Mouse (Mus musculus) embryonic facial prominence, embryonic 13.5 days (tissue): Measurements from ENCODE around the gene Gmppa. TPM values are rescaled to one million over a fixed set of nuclear protein-coding genes. Genes with fewer than 3 reads are reported as not detected.

Source experiments
- ATAC-seq: fragments of 200-750 bp; cut with Nextera tagmentation; 2 replicates; pipeline ENCODE4 v1.8.0; 2017; ENCODE audit warnings: low read depth; ENCODE audit not compliant: insufficient number of reproducible peaks, insufficient read depth, low FRiP score, low TSS enrichment
- H3K27ac ChIP-seq: fragments of 300-500 bp; sonication (generic); 2 replicates; pipeline ENCODE4 v1.5.1; 2015; ENCODE audit warnings: moderate library complexity, mild to moderate bottlenecking, inconsistent platforms
- H3K27me3 ChIP-seq: fragments of 300-500 bp; sonication (generic); 2 replicates; pipeline ENCODE4 v1.6.1; 2015; ENCODE audit warnings: mild to moderate bottlenecking, inconsistent platforms
- H3K36me3 ChIP-seq: fragments of 300-500 bp; sonication (generic); 2 replicates; pipeline ENCODE4 v1.6.1; 2015; ENCODE audit warnings: mild to moderate bottlenecking, inconsistent platforms
- H3K4me1 ChIP-seq: fragments of 300-500 bp; sonication (generic); 2 replicates; pipeline ENCODE4 v1.6.1; 2015; ENCODE audit warnings: inconsistent platforms
- H3K4me2 ChIP-seq: fragments of 300-500 bp; sonication (generic); 2 replicates; pipeline ENCODE4 v1.6.1; 2015; ENCODE audit warnings: moderate library complexity, mild to moderate bottlenecking, inconsistent platforms
- H3K4me3 ChIP-seq: fragments of 300-500 bp; sonication (generic); 2 replicates; pipeline ENCODE4 v1.5.1; 2015; ENCODE audit warnings: mild to moderate bottlenecking, inconsistent platforms
- H3K9ac ChIP-seq: fragments of 300-500 bp; sonication (generic); 2 replicates; pipeline ENCODE4 v1.6.1; 2015; ENCODE audit warnings: mild to moderate bottlenecking, inconsistent platforms
- H3K9me3 ChIP-seq: fragments of 300-500 bp; sonication (generic); 2 replicates; pipeline ENCODE4 v1.6.1; 2016; ENCODE audit warnings: inconsistent platforms
- WGBS: fragments of 180-500 bp; shearing (Covaris S2); methylation state at CpG from one replicate; pipeline ENCODE4 v1.1.7; 2015; ENCODE audit warnings: mixed read lengths; 5-methylcytosine and 5-hydroxymethylcytosine counted together
- polyA plus RNA-seq: library from polyadenylated mRNA; unstranded; fragments of >200 nt; fragmentation: Nextera tagmentation; extraction: Ambion mirVana; gene quantifications from 2 replicates; pipeline ENCODE4 v1.2.1, GENCODE M21; 2015

The Gmppa gene
- polyA plus RNA-seq, 1 experiment from 2014 or later, result 74.2 TPM

- Histone ChIP-seq H3K27me3 (peaks cover 70% of the 10 kb centered on the region), H3K36me3 (peaks cover 9% of the 10 kb centered on the region), H3K9me3 (no peaks in the 10 kb centered on the region), H3K9ac (0 out of 2 replicates have a peak overlapping the region, but pooled peaks have one; percentile 27), H3K4me1 (peaks cover 81% of the 10 kb centered on the region), H3K4me3 (peak overlapping the region; percentile 19; the same call in 1 of the 2 replicates), H3K4me2 (peak overlapping the region; percentile 44), H3K27ac (no peak overlapping the region)
- under 1% methylated on average over 22 of the region's 22 CpGs for WGBS
- ATAC-seq, result 0 out of 2 replicates have a peak, but pooled peaks have one; percentile 12
These were observed 10.3 kb downstream of the Gmppa start for GRCm38 (mm10) chr1:75445751-75446611.

DNA sequence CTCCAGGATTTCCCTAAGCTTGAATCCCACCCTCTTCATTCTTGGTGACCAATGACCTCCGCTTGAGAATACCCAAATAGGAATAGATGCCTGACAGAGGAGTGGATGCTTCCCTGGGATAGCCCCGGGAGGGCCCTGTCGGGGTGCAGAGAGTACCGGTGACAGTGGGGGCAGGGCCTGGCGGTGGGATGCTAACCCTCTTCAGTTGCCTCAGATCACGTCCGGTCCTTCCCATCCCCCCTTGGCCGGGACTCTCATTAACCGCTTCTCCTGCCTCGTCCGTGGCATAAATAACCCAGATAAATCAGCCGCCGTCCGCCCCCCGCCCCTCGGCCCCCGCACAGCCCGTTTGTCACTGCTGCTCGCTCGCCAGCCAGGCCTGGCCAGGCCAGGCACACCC lies 10.9 kb downstream of the Gmppa start:
- Histone ChIP-seq H3K27ac (no peak overlapping the region), H3K9ac (no peak overlapping the region), H3K4me2 (peak overlapping the region; percentile 44; the same call in 1 of the 2 replicates), H3K4me3 (no peak overlapping the region), H3K4me1 (peaks cover 84% of the 10 kb centered on the region), H3K27me3 (peaks cover 77% of the 10 kb centered on the region), H3K9me3 (no peaks in the 10 kb centered on the region), H3K36me3 (peaks cover 9% of the 10 kb centered on the region)
- no peak for ATAC-seq
- WGBS, result 9% methylated on average over 20 of the region's 20 CpGs

GRCm38 (mm10) chr1:75447265-75448051 lies 11.7 kb downstream of the Gmppa start:
- Histone ChIP-seq H3K4me2 (peak overlapping the region; percentile 44), H3K36me3 (peaks cover 3% of the 10 kb centered on the region; the same call in 1 of the 2 replicates), H3K4me3 (0 out of 2 replicates have a peak overlapping the region, but pooled peaks have one; percentile 3), H3K9me3 (no peaks in the 10 kb centered on the region), H3K9ac (no peak overlapping the region), H3K4me1 (peaks cover 84% of the 10 kb centered on the region), H3K27ac (no peak overlapping the region), H3K27me3 (peaks cover 85% of the 10 kb centered on the region)
- no peak for ATAC-seq
- 6% methylated on average over 10 of the region's 10 CpGs for WGBS

- peaks cover 89% of the 10 kb centered on the region for H3K27me3 ChIP-seq
- H3K27ac ChIP-seq, result no peak overlapping the region
- peak overlapping the region; percentile 44 for H3K4me2 ChIP-seq
- no peaks in the 10 kb centered on the region for H3K36me3 ChIP-seq
- no peak overlapping the region for H3K9ac ChIP-seq
- no peak for ATAC-seq
- WGBS, result 0% methylated on average over 7 of the region's 7 CpGs
- 0 out of 2 replicates have a peak overlapping the region, but pooled peaks have one; percentile 3 for H3K4me3 ChIP-seq
- no peaks in the 10 kb centered on the region for H3K9me3 ChIP-seq
- peaks cover 81% of the 10 kb centered on the region for H3K4me1 ChIP-seq
These were observed 12.3 kb downstream of the Gmppa start for GRCm38 (mm10) chr1:75448052-75448431.

- Histone ChIP-seq H3K4me1 (peaks cover 77% of the 10 kb centered on the region), H3K4me2 (peak overlapping the region; percentile 9; the same call in 1 of the 2 replicates), H3K9ac (no peak overlapping the region), H3K4me3 (no peak overlapping the region), H3K27ac (no peak overlapping the region), H3K27me3 (peaks cover 94% of the 10 kb centered on the region), H3K9me3 (no peaks in the 10 kb centered on the region), H3K36me3 (no peaks in the 10 kb centered on the region)
- 2% methylated on average over 14 of the region's 14 CpGs for WGBS
- no peak for ATAC-seq
These were observed 13.2 kb downstream of the Gmppa start for GRCm38 (mm10) chr1:75448937-75449336.

GRCm38 (mm10) chr1:75449377-75450135 lies 13.8 kb downstream of the Gmppa start:
- H3K4me2 ChIP-seq, result peak overlapping the region; percentile 63
- peaks cover 97% of the 10 kb centered on the region for H3K27me3 ChIP-seq
- H3K36me3 ChIP-seq, result no peaks in the 10 kb centered on the region
- H3K9me3 ChIP-seq, result no peaks in the 10 kb centered on the region
- no peak for ATAC-seq
- peaks cover 71% of the 10 kb centered on the region for H3K4me1 ChIP-seq
- no peak overlapping the region for H3K27ac ChIP-seq
- 6% methylated on average over 8 of the region's 8 CpGs for WGBS
- H3K4me3 ChIP-seq, result 0 out of 2 replicates have a peak overlapping the region, but pooled peaks have one; percentile 36
- H3K9ac ChIP-seq, result peak overlapping the region; percentile 68; the same call in 1 of the 2 replicates

DNA sequence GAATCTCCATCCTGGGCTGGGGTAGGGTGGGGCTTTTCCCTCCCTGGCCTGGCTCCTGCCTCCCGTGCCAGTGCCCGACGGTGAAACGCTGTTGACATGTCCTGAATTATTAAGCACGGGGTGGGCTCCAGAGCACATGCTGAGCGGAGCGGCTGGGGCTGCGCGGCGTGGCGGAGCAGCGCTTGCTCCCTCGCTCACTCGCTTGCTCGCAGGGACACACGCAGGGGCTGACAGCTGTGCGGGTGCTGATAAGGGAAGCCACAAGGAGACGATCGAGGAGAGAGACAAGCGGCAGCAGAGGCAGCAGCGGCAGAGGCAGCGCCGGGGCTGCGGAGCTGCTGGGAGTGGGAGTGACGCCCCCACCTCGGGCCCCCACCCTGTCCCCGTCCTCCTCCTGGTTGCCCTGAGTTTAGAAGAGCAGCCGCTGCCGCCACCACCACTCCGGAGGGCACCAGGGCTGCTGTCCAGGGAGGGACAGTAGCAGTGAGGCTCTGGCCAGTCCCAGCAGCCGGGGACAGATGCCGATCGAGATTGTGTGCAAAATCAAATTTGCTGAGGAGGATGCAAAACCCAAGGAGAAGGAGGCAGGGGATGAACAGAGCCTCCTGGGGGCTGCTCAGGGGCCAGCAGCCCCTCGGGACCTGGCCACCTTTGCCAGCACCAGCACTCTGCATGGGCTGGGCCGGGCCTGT lies 14.7 kb downstream of the Gmppa start, which contains the start of gene Asic4:
Gene Asic4 (plus strand): TSS at position 123 of the 692 bp plus-strand sequence.
- Histone ChIP-seq H3K27me3 (peaks cover 95% of the 10 kb centered on the region), H3K36me3 (no peaks in the 10 kb centered on the region), H3K4me2 (peak within 1 kb of the TSS; percentile 63), H3K4me1 (peaks cover 62% of the 10 kb centered on the region), H3K9me3 (no peaks in the 10 kb centered on the region), H3K27ac (no peak within 1 kb of the TSS), H3K4me3 (peak within 1 kb of the TSS; percentile 36), H3K9ac (peak within 1 kb of the TSS; percentile 68)
- 2% methylated on average over 35 of the region's 35 CpGs for WGBS
- no peak for ATAC-seq

- H3K27ac ChIP-seq, result no peak overlapping the region
- H3K9ac ChIP-seq, result no peak overlapping the region
- no peaks in the 10 kb centered on the region for H3K9me3 ChIP-seq
- H3K4me1 ChIP-seq, result peaks cover 50% of the 10 kb centered on the region
- no peak overlapping the region for H3K4me3 ChIP-seq
- WGBS, result 80% methylated on average over 5 of the region's 5 CpGs
- ATAC-seq, result no peak
- H3K27me3 ChIP-seq, result peaks cover 96% of the 10 kb centered on the region
- H3K36me3 ChIP-seq, result no peaks in the 10 kb centered on the region
- no peak overlapping the region for H3K4me2 ChIP-seq
These were observed 16.2 kb downstream of the Gmppa start for GRCm38 (mm10) chr1:75451900-75452299.

DNA sequence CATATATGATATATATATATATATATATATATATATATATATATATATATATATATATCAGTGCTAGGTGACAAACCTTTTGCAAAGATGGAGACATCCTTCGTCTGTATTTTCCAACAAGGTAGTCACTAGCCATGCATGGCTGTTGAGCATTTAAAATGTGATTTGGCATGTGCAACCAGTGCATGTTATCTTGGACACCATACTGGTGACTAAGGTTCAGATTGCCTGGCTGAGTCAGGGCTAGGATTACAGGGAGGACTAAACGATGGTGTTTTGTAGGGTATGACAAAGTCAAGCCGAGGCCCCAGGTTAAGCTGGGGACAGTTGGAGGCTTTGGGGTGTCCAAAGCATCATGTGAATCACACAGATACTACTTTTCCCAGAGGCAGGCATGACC lies 19.7 kb downstream of the Gmppa start:
- H3K9me3 ChIP-seq, result no peaks in the 10 kb centered on the region
- H3K9ac ChIP-seq, result no peak overlapping the region
- no peak overlapping the region for H3K27ac ChIP-seq
- 56% methylated on average over 3 of the region's 3 CpGs for WGBS
- H3K36me3 ChIP-seq, result no peaks in the 10 kb centered on the region
- no peak overlapping the region for H3K4me2 ChIP-seq
- H3K4me1 ChIP-seq, result peaks cover 41% of the 10 kb centered on the region
- no peak for ATAC-seq
- H3K4me3 ChIP-seq, result no peak overlapping the region
- H3K27me3 ChIP-seq, result peaks cover 92% of the 10 kb centered on the region

DNA sequence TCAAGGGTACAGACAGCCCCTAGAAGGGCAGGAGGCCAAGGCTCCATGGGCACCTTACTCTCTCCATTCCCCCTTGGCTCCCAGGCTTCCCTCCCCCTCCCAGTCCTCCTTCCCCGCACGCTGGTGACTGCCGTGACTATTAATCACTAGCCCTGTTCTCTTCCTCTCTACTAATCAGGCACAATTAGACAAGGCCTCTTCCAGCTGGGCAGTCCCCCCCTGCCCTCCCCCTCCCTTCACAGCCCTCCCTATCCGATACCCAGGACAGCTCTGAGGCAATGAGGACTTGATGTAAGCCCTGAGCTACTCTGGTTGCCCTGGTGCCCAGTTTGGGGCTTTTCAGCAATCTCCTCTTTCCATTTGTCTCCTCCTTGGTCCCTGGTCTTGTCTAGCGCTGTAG lies 20.2 kb downstream of the Gmppa start:
- Histone ChIP-seq H3K4me3 (no peak overlapping the region), H3K9me3 (no peaks in the 10 kb centered on the region), H3K27me3 (peaks cover 87% of the 10 kb centered on the region), H3K27ac (no peak overlapping the region), H3K4me2 (no peak overlapping the region), H3K9ac (no peak overlapping the region), H3K36me3 (no peaks in the 10 kb centered on the region), H3K4me1 (peaks cover 36% of the 10 kb centered on the region)
- no peak for ATAC-seq
- WGBS, result 24% methylated on average over 5 of the region's 5 CpGs
